Mouse (Mus musculus) megakaryocyte, embryonic 14.5 days (primary cell): ENCODE results near the gene Gdf1.

Source experiments
- FLI1 ChIP-seq: IDR thresholded peaks from 2 replicates; pipeline ENCODE4 v1.6.1; 2012; ENCODE audit warnings: low read length, inconsistent platforms, mixed read lengths
- GATA1 ChIP-seq: IDR thresholded peaks from 3 replicates; pipeline ENCODE4 v1.6.1; 2012; ENCODE audit warnings: mixed read lengths, low read length, inconsistent platforms, borderline replicate concordance

- TF ChIP-seq FLI1 (no peak), GATA1 (no peak)
Measured at GRCm38 (mm10) chr8:70360769-70361168, 31.2 kb downstream of the Gdf1 start.
